Mouse (Mus musculus) midbrain, embryonic 12.5 days (tissue): ENCODE results near the gene Elobl. TPM values are rescaled to one million over a fixed set of nuclear protein-coding genes. Genes with fewer than 3 reads are reported as not detected.

Source experiments
- ATAC-seq: fragments of 200-750 bp; cut with Nextera tagmentation; 2 replicates; pipeline ENCODE4 v1.8.0; 2017; ENCODE audit warnings: low read depth, moderate TSS enrichment, moderate library complexity; ENCODE audit not compliant: low FRiP score
- H3K27ac ChIP-seq: fragments of 300-500 bp; sonication (generic); replicated peaks from 2 replicates; pipeline ENCODE4 v1.5.1; 2016; ENCODE audit warnings: mild to moderate bottlenecking
- H3K27me3 ChIP-seq: fragments of 300-500 bp; sonication (generic); 2 replicates; pipeline ENCODE4 v1.6.1; 2016; ENCODE audit warnings: mild to moderate bottlenecking
- H3K36me3 ChIP-seq: fragments of 300-500 bp; sonication (generic); 2 replicates; pipeline ENCODE4 v1.6.1; 2016
- H3K4me1 ChIP-seq: fragments of 300-500 bp; sonication (generic); 2 replicates; pipeline ENCODE4 v1.6.1; 2016
- H3K4me2 ChIP-seq: fragments of 300-500 bp; sonication (generic); replicated peaks from 2 replicates; pipeline ENCODE4 v1.6.1; 2016; ENCODE audit warnings: mild to moderate bottlenecking, moderate library complexity
- H3K4me3 ChIP-seq: fragments of 300-500 bp; sonication (generic); 2 replicates; pipeline ENCODE4 v1.5.1; 2016; ENCODE audit warnings: mild to moderate bottlenecking
- H3K9ac ChIP-seq: fragments of 300-500 bp; sonication (generic); replicated peaks from 2 replicates; pipeline ENCODE4 v1.6.1; 2016; ENCODE audit warnings: mild to moderate bottlenecking, moderate library complexity
- H3K9me3 ChIP-seq: fragments of 300-500 bp; sonication (generic); 2 replicates; pipeline ENCODE4 v1.6.1; 2016; ENCODE audit warnings: mild to moderate bottlenecking
- WGBS: fragments of 180-500 bp; shearing (Covaris S2); methylation state at CpG from one replicate; pipeline ENCODE4 v1.1.7; 2016; 5-methylcytosine and 5-hydroxymethylcytosine counted together
- polyA plus RNA-seq: library from polyadenylated mRNA; unstranded; fragments of >200 nt; fragmentation: Nextera tagmentation; extraction: Ambion mirVana; gene quantifications from 2 replicates; pipeline ENCODE4 v1.2.1, GENCODE M21; 2016

Gene Elobl
- polyA plus RNA-seq, 1 experiment from 2014 or later, result not detected

DNA sequence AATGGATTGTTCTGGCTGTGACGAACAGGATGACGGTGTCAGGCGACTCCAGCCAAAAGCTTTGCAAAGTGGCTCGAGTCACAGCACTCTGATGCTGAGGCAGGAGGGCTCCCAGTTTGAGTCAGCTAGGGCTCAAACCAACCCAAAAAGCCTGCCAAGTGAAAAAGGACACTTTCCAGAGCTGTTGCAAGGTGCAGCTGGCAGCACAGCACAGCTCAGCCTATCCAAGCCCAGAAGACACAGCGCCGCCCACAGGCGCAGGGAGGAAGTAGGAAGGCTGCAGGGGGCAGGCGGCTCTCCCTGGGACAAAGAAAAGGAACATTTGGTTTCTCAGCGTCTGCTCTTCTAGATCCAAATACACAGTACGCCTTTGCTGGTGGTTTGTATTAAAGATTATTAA lies 19.9 kb upstream of the Elobl start:
- H3K9ac ChIP-seq, result no peak overlapping the region
- no peaks in the 10 kb centered on the region for H3K27me3 ChIP-seq
- H3K9me3 ChIP-seq, result no peaks in the 10 kb centered on the region
- peaks cover 76% of the 10 kb centered on the region for H3K36me3 ChIP-seq
- H3K4me1 ChIP-seq, result no peaks in the 10 kb centered on the region
- ATAC-seq, result no peak
- no peak overlapping the region for H3K4me2 ChIP-seq
- no peak overlapping the region for H3K4me3 ChIP-seq
- H3K27ac ChIP-seq, result no peak overlapping the region
- 86% methylated on average over 10 of the region's 10 CpGs for WGBS

DNA sequence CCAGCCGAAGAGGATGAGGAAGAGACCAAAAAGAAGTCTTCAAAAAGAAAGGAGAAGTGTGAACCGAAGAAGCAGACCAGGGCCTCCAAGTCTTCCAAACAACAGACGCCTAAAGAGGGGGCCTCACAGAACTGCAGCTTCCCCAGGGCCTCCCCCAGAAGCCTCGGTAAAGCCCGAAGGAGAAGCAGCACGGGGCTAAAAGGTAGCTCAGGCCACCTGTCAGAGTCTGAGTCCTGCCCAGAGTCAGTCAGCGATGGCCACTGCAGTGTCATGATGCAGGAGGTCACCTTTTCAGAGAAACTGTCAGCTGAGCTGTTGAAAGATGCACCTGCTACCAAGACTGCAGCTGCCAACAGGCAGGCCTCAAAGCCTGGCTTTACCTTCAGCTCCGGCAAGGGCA lies 14.6 kb upstream of the Elobl start:
- Histone ChIP-seq H3K27me3 (no peaks in the 10 kb centered on the region), H3K9me3 (no peaks in the 10 kb centered on the region), H3K27ac (no peak overlapping the region), H3K4me3 (no peak overlapping the region), H3K9ac (no peak overlapping the region), H3K36me3 (peaks cover 50% of the 10 kb centered on the region), H3K4me1 (no peaks in the 10 kb centered on the region), H3K4me2 (no peak overlapping the region)
- WGBS, result 90% methylated on average over 8 of the region's 8 CpGs
- ATAC-seq, result no peak

- Histone ChIP-seq H3K4me2 (no peak overlapping the region), H3K36me3 (peaks cover 14% of the 10 kb centered on the region), H3K4me3 (no peak overlapping the region), H3K9me3 (no peaks in the 10 kb centered on the region), H3K9ac (no peak overlapping the region), H3K27me3 (no peaks in the 10 kb centered on the region), H3K27ac (no peak overlapping the region), H3K4me1 (peaks cover 12% of the 10 kb centered on the region)
- ATAC-seq, result no peak
- 92% methylated on average over 5 of the region's 5 CpGs for WGBS
Measured at GRCm38 (mm10) chr11:88977188-88977587, 10.5 kb upstream of the Elobl start.

DNA sequence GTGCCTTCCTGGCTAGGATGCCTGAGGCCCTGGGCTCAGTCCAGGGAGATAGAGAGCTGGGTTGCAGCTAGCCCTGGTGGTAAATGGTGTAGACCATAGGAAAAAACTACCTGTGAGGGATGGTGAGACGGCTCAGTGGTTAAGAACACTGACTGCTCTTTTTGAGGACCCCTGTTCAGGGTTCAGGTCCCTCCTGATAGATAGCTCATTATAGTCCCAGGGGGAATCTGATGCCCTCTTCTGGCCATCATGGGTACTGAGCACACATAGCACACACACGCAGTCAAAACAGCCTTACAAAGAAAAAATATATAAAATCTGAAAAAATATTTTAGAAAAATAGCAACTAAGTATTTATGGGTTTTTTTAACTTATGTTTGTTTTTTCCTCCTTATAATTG lies 9.6 kb upstream of the Elobl start:
- Histone ChIP-seq H3K9me3 (no peaks in the 10 kb centered on the region), H3K36me3 (peaks cover 6% of the 10 kb centered on the region), H3K27me3 (no peaks in the 10 kb centered on the region), H3K4me2 (no peak overlapping the region), H3K4me1 (peaks cover 12% of the 10 kb centered on the region), H3K4me3 (no peak overlapping the region), H3K27ac (no peak overlapping the region), H3K9ac (no peak overlapping the region)
- 99% methylated on average over 2 of the region's 2 CpGs for WGBS
- ATAC-seq, result no peak

GRCm38 (mm10) chr11:88973776-88974701 lies 7.3 kb upstream of the Elobl start:
- Histone ChIP-seq H3K9me3 (no peaks in the 10 kb centered on the region), H3K36me3 (no peaks in the 10 kb centered on the region), H3K27ac (peak overlapping the region; percentile 92), H3K27me3 (no peaks in the 10 kb centered on the region), H3K4me1 (peaks cover 12% of the 10 kb centered on the region), H3K4me2 (peak overlapping the region; percentile 75), H3K9ac (peak overlapping the region; percentile 84), H3K4me3 (peak overlapping the region; percentile 73)
- peak; percentile 88 for ATAC-seq
- WGBS, result 1% methylated on average over 62 of the region's 62 CpGs

DNA sequence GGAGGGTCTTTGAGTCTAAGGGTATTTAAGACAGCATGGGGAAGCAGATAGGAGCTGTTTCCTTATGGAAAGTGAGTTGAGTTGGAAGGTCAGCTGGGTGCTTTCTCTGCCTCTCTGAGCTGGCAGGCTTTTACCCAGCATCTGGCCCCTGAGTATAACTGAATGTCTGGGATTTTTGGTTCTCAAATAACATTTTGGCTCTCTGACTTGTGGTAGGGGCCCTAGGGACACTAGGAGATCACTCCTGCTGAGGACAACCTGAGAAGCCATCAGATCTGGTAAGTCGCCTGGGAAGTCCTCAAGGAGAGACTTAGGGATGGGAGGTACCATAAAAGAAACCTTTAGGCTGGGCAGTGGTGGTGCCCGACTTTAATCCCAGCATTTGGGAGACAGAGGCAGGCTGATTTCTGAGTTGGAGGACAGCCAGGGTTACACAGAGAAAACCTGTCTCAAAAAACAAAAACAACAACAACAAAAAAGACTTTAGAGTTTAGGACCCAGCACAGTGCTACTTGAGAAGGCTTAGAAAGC lies 3.5 kb upstream of the Elobl start, which contains the start of gene Coil:
Gene Coil (plus strand): TSS at position 51 of the 531 bp plus-strand sequence.
- H3K4me2 ChIP-seq, result no peak within 1 kb of the TSS
- H3K9ac ChIP-seq, result no peak within 1 kb of the TSS
- 35% methylated on average over 2 of the region's 2 CpGs for WGBS
- no peaks in the 10 kb centered on the region for H3K27me3 ChIP-seq
- ATAC-seq, result no peak
- H3K36me3 ChIP-seq, result no peaks in the 10 kb centered on the region
- H3K27ac ChIP-seq, result no peak within 1 kb of the TSS
- no peak within 1 kb of the TSS for H3K4me3 ChIP-seq
- no peaks in the 10 kb centered on the region for H3K9me3 ChIP-seq
- H3K4me1 ChIP-seq, result peaks cover 8% of the 10 kb centered on the region

DNA sequence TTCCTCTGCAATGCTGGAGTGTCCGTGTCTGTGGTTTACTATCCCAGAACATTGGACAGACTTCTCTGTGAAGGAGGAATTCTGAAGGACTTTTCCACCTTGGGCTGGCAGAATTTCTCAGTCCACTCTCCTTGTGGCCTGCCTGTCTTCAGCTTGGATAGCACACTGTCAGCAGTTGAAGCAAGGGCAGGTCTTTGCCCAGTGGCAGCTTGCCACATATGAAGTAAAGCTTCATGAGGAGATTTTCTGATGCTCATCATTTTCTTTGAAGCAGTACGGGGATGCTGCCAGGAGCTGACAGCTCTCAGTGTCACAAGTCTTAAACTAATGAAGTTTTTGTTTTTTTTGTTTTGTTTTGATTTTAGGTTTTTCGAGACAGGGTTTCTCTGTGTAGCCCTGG lies 7.9 kb downstream of the Elobl start:
- H3K4me2 ChIP-seq, result no peak overlapping the region
- H3K9me3 ChIP-seq, result no peaks in the 10 kb centered on the region
- H3K27me3 ChIP-seq, result no peaks in the 10 kb centered on the region
- no peak overlapping the region for H3K9ac ChIP-seq
- no peak overlapping the region for H3K4me3 ChIP-seq
- 90% methylated on average over 3 of the region's 3 CpGs for WGBS
- H3K4me1 ChIP-seq, result peaks cover 14% of the 10 kb centered on the region
- H3K36me3 ChIP-seq, result no peaks in the 10 kb centered on the region
- ATAC-seq, result no peak
- H3K27ac ChIP-seq, result no peak overlapping the region

- H3K4me1 ChIP-seq, result peaks cover 19% of the 10 kb centered on the region
- no peaks in the 10 kb centered on the region for H3K9me3 ChIP-seq
- peak; percentile 98 for ATAC-seq
- peak within 1 kb of the TSS; percentile 57; the same call in 1 of the 2 replicates for H3K9ac ChIP-seq
- peak within 1 kb of the TSS; percentile 58 for H3K4me2 ChIP-seq
- no peaks in the 10 kb centered on the region for H3K27me3 ChIP-seq
- WGBS, result 5% methylated on average over 34 of the region's 34 CpGs
- H3K27ac ChIP-seq, result peak within 1 kb of the TSS; percentile 43
- 0 out of 2 replicates have a peak, but pooled peaks cover 7% of the 10 kb centered on the region for H3K36me3 ChIP-seq
- peak within 1 kb of the TSS; percentile 55 for H3K4me3 ChIP-seq
Measured at GRCm38 (mm10) chr11:88955217-88955969, 11.3 kb downstream of the Elobl start, which contains the start of gene Scpep1. TSS of gene Scpep1 (minus strand) at chr11:88955465.

GRCm38 (mm10) chr11:88954803-88955202 lies 11.9 kb downstream of the Elobl start:
- Histone ChIP-seq H3K9ac (peak overlapping the region; percentile 57; the same call in 1 of the 2 replicates), H3K4me2 (peak overlapping the region; percentile 58), H3K36me3 (peaks cover 12% of the 10 kb centered on the region; the same call in 1 of the 2 replicates), H3K4me1 (peaks cover 19% of the 10 kb centered on the region), H3K9me3 (no peaks in the 10 kb centered on the region), H3K4me3 (peak overlapping the region; percentile 55), H3K27ac (peak overlapping the region; percentile 43), H3K27me3 (no peaks in the 10 kb centered on the region)
- ATAC-seq, result peak; percentile 70; the same call in 1 of the 2 replicates
- 1% methylated on average over 4 of the region's 4 CpGs for WGBS

- Histone ChIP-seq H3K9me3 (no peaks in the 10 kb centered on the region), H3K4me3 (no peak overlapping the region), H3K4me2 (no peak overlapping the region), H3K27ac (no peak overlapping the region), H3K36me3 (peaks cover 16% of the 10 kb centered on the region; the same call in 1 of the 2 replicates), H3K9ac (no peak overlapping the region), H3K27me3 (no peaks in the 10 kb centered on the region), H3K4me1 (peaks cover 19% of the 10 kb centered on the region)
- 93% methylated on average over 3 of the region's 3 CpGs for WGBS
- ATAC-seq, result no peak
Measured at GRCm38 (mm10) chr11:88953582-88953981, 13.1 kb downstream of the Elobl start.

- Histone ChIP-seq H3K4me1 (peaks cover 19% of the 10 kb centered on the region), H3K27ac (no peak overlapping the region), H3K9me3 (no peaks in the 10 kb centered on the region), H3K27me3 (no peaks in the 10 kb centered on the region), H3K4me2 (no peak overlapping the region), H3K9ac (no peak overlapping the region), H3K4me3 (no peak overlapping the region), H3K36me3 (peaks cover 16% of the 10 kb centered on the region)
- 95% methylated on average over 5 of the region's 5 CpGs for WGBS
- no peak for ATAC-seq
Measured at GRCm38 (mm10) chr11:88952117-88952516, 14.6 kb downstream of the Elobl start.
